Mouse (Mus musculus): ENCODE data around the gene Fermt2. TPM values are rescaled to one million over a fixed set of nuclear protein-coding genes. Genes with fewer than 3 reads are reported as not detected.

The Fermt2 gene
- polyA plus RNA-seq, 1 experiment from 2014 or later = 27.0 TPM

DNA sequence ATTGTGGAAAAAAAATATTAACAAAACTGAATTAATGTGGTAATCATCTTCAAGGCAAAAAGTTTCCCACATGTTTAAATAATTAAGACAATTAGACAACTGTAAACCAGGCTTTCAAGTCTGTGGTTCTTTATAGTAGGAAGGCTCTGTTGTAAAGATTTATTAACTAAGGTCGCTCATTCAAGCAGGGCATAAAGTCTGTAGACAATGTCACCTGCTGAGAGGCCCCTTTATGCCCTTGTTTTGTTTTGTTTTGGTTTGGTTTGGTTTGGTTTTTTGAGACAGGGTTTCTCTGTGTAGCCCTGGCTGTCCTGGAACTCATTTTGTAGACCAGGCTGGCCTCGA, 91.0 kb downstream of the Fermt2 start:
- no peak for DNase-seq (ENCODE audit: low spot score)

- DNase-seq (ENCODE audit: low spot score) = no peak
These were observed 91.5 kb downstream of the Fermt2 start for GRCm38 (mm10) chr14:45438250-45438930.

GRCm38 (mm10) chr14:45434220-45434619, 95.7 kb downstream of the Fermt2 start:
- DNase-seq (ENCODE audit: low spot score) = no peak

DNA sequence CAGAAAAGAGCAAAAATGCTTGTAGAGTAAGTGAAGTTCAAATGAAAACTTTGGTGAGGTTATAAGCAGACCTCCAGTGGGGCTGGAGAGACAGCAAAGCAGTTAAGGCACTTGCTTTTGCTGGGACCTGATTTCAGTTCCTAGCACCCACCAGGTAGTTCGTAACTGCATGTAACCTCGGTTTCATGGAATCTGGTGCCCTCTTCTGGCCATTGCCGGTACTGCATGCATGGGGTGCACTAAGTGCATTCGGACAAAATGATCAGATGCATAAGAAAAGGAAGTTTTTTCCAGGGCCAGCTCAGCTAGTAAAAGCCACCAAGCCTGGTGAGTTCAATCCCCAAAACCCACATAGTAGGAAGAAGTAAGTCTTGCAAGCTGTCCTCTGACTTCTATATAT, 97.9 kb downstream of the Fermt2 start:
- DNase-seq (ENCODE audit: low spot score) = no peak

DNA sequence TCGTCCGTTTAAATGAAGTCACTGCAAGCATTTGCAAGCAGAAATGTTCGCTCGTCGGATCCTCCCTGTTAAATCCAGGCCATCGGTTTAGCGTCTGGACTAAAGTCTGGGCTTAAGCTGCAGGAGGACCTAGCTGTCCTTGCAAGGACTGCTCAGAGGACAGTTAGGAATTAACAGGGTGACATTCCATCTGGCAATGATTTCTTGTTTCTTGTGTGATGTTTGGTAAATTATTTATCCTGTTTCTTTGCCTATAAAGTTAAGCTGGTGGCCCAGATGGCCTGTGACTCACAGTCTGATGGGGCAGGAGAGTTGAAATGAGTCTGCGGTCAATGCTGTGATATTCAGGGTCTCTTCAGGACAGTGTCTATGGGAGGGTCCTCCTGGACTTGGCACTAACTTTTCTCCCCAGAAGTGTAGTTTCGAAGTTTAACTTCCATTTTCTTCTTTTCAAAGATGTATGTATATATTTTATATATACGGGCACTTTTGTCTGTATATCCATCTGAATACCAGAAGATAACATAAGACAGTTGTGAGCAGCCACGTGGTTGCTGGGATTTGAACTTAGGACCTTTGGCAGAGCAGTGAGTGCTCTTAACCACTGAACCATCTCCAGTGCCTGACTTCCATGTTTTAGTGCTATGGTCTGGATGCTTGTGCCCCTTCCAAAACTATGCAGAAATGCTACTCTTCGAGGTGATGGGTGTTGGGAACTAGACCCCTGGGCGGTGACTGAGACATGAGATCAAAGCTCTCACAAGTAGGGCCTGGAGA, 99.7 kb downstream of the Fermt2 start:
- DNase-seq (ENCODE audit: low spot score) = no peak

- DNase-seq (ENCODE audit: low spot score) = peak; percentile 63
These were observed 106.7 kb downstream of the Fermt2 start for GRCm38 (mm10) chr14:45423220-45423619.

DNA sequence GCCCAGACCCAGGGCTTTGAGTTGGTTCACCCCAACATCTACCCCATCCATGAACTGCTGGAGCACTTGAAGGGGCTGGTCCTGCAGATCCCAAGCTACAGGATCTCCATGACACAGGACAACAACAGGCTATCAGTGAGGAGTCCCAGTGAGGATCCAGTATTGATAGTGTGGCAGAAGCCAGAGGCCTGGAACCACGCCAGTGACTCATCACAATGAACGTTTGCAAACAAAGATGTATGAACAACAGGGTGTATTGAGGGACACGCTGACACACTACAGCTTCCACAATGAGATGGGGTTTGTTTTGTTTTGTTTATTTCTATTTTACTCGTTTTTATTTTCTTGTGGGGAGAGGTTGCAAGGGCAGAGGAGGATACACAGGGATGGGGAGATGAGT, 107.5 kb downstream of the Fermt2 start:
- no peak for DNase-seq (ENCODE audit: low spot score)

GRCm38 (mm10) chr14:45419323-45419722, 110.6 kb downstream of the Fermt2 start:
- DNase-seq (ENCODE audit: low spot score) = no peak

GRCm38 (mm10) chr14:45418553-45418952, 111.4 kb downstream of the Fermt2 start:
- DNase-seq (ENCODE audit: low spot score) = no peak

- no peak for DNase-seq (ENCODE audit: low spot score)
These were observed 113.7 kb downstream of the Fermt2 start for GRCm38 (mm10) chr14:45416265-45416664.

Other genes with a start within 250 kb of the Fermt2 start
- 48.7 and 48.8 TPM in 2 replicates for gene Ero1l, start 211.3 kb downstream of the Fermt2 start, polyA plus RNA-seq (2015; fragmentation: Nextera tagmentation; extraction: Ambion mirVana)
- 168 and 169 TPM in 2 replicates for gene Psmc6, start 200.3 kb downstream of the Fermt2 start, polyA plus RNA-seq (2015; fragmentation: Nextera tagmentation; extraction: Ambion mirVana)
- gene Styx, start 179.0 kb downstream of the Fermt2 start, polyA plus RNA-seq (2015; fragmentation: Nextera tagmentation; extraction: Ambion mirVana) = 65.5 and 82.0 TPM in 2 replicates
- 30.3 and 40.1 TPM in 2 replicates for gene Gnpnat1, start 125.2 kb downstream of the Fermt2 start, polyA plus RNA-seq (2015; fragmentation: Nextera tagmentation; extraction: Ambion mirVana)
- gene Ddhd1, start 128.0 kb upstream of the Fermt2 start, polyA plus RNA-seq (2015; fragmentation: Nextera tagmentation; extraction: Ambion mirVana) = 6.4 and 9.5 TPM in 2 replicates

Measured in thymus, postnatal 0 days (tissue).